Mouse (Mus musculus): ENCODE data around the gene Nucb2. TPM values are rescaled to one million over a fixed set of nuclear protein-coding genes. Genes with fewer than 3 reads are reported as not detected.

The Nucb2 gene
- polyA plus RNA-seq, 1 experiment from 2014 or later, result 13.3 TPM

DNA sequence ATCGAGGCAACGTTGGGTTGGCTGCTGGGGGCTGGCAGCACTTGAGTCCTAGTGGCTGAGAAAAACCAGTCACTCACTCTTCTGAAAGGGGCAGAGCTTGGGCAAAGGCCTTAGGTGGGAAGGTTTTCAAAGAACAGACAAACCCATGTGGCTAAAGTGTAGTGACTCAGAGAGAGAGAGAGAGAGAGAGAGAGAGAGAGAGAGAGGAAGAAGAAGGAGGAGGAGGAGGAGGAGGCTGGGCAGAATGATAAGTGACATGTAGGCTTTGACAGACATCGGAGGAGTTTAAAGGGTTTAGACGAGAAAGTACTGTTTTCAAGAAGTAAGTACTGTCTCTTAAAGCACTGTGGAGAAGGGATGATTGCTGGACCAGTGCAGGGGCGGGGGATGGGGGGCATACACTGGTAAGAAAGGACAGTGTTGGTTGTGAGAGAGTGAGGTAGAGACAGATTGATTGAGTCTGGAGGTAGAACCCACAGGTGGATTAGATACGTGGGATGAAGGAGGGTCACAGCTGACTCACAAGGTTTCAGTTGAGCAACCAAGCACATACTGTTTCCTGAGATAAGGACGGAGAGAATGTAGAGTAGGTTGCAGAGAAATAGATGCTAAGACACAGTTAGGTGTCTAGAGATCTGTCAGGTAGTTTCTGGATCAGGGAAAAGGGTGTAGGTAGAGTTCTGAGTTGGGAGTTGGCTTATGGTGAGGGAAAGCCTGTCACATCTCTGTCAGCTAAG lies 10.7 kb upstream of the Nucb2 start:
- Histone ChIP-seq H3K27me3 (no peaks in the 10 kb centered on the region), H3K36me3 (no peaks in the 10 kb centered on the region), H3K9me3 (no peaks in the 10 kb centered on the region), H3K4me2 (replicated peaks) (no peak overlapping the region), H3K9ac (no peak overlapping the region), H3K27ac (no peak overlapping the region), H3K4me1 (no peaks in the 10 kb centered on the region), H3K4me3 (no peak overlapping the region)
- ATAC-seq (ENCODE audit: insufficient number of reproducible peaks, insufficient read depth, low FRiP score, low TSS enrichment), result no peak
- WGBS, result 89% methylated on average over 7 of the region's 7 CpGs

DNA sequence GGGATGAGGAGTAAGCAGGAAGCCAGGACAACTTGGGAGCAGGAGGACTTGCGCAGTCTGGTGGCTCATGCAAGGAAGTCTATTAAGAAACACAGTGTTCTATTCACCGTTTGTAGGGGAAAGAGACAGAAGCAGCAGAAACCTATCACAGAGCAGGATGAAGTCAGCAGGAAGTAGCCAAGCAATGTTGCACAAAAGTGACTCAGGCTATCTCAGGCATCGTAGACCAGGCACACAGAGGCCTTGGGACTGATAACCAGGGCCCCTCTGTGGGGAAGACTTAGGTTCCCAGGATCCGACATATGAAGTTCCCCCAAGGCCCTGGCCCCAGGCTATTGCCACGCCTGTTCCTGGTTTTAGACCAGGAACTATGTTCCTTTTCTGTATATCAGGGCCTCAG lies 9.6 kb upstream of the Nucb2 start:
- Histone ChIP-seq H3K27ac (no peak overlapping the region), H3K27me3 (no peaks in the 10 kb centered on the region), H3K4me1 (no peaks in the 10 kb centered on the region), H3K36me3 (no peaks in the 10 kb centered on the region), H3K9me3 (no peaks in the 10 kb centered on the region), H3K4me2 (replicated peaks) (no peak overlapping the region), H3K9ac (no peak overlapping the region), H3K4me3 (no peak overlapping the region)
- 74% methylated on average over 5 of the region's 5 CpGs for WGBS
- ATAC-seq (ENCODE audit: insufficient number of reproducible peaks, insufficient read depth, low FRiP score, low TSS enrichment), result no peak

DNA sequence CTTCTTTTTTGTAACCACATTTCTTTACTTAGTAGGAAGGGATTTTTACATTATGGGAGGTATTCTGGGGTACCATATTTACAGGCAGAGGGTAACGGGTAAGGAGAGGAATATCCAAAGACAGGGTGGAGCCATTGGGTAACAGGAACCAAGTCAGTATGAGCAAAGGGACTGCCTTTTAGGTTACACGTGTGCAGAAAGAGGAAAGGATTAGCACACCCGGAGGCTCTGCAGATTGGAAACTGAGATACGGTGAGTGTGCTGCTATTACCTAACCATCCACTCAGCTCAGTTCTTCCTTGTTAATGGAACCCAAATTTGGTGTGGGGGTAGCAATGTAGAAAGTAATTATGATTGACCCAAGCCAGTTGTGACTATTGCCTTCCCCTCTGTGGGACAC lies 7.4 kb upstream of the Nucb2 start:
- no peak for ATAC-seq (ENCODE audit: insufficient number of reproducible peaks, insufficient read depth, low FRiP score, low TSS enrichment)
- no peak overlapping the region for H3K27ac ChIP-seq
- no peak overlapping the region for H3K9ac ChIP-seq
- H3K36me3 ChIP-seq, result no peaks in the 10 kb centered on the region
- 90% methylated on average over 4 of the region's 4 CpGs for WGBS
- no peak overlapping the region for H3K4me2 ChIP-seq (replicated peaks)
- H3K4me1 ChIP-seq, result no peaks in the 10 kb centered on the region
- no peaks in the 10 kb centered on the region for H3K27me3 ChIP-seq
- no peaks in the 10 kb centered on the region for H3K9me3 ChIP-seq
- no peak overlapping the region for H3K4me3 ChIP-seq

GRCm38 (mm10) chr7:116504818-116505170 lies 625 bp downstream of the Nucb2 start:
- Histone ChIP-seq H3K4me1 (0 out of 2 replicates have a peak, but pooled peaks cover 7% of the 10 kb centered on the region), H3K27ac (no peak overlapping the region), H3K27me3 (no peaks in the 10 kb centered on the region), H3K36me3 (no peaks in the 10 kb centered on the region), H3K4me3 (peak overlapping the region; percentile 74), H3K9me3 (no peaks in the 10 kb centered on the region), H3K4me2 (replicated peaks) (peak overlapping the region; percentile 87), H3K9ac (peak overlapping the region; percentile 72)
- no peak for ATAC-seq (ENCODE audit: insufficient number of reproducible peaks, insufficient read depth, low FRiP score, low TSS enrichment)
- 5% methylated on average over 6 of the region's 6 CpGs for WGBS

GRCm38 (mm10) chr7:116514030-116514429 lies 9.9 kb downstream of the Nucb2 start:
- no peaks in the 10 kb centered on the region for H3K36me3 ChIP-seq
- no peak overlapping the region for H3K9ac ChIP-seq
- H3K9me3 ChIP-seq, result no peaks in the 10 kb centered on the region
- no peaks in the 10 kb centered on the region for H3K4me1 ChIP-seq
- no peaks in the 10 kb centered on the region for H3K27me3 ChIP-seq
- WGBS, result 79% methylated on average over 5 of the region's 5 CpGs
- H3K4me2 ChIP-seq (replicated peaks), result no peak overlapping the region
- ATAC-seq (ENCODE audit: insufficient number of reproducible peaks, insufficient read depth, low FRiP score, low TSS enrichment), result no peak
- H3K4me3 ChIP-seq, result no peak overlapping the region
- no peak overlapping the region for H3K27ac ChIP-seq

- peak; percentile 45; the same call in 1 of the 2 replicates for ATAC-seq (ENCODE audit: insufficient number of reproducible peaks, insufficient read depth, low FRiP score, low TSS enrichment)
- H3K27me3 ChIP-seq, result no peaks in the 10 kb centered on the region
- H3K4me2 ChIP-seq (replicated peaks), result no peak overlapping the region
- WGBS, result 73% methylated on average over 9 of the region's 9 CpGs
- H3K27ac ChIP-seq, result no peak overlapping the region
- no peaks in the 10 kb centered on the region for H3K4me1 ChIP-seq
- no peak overlapping the region for H3K4me3 ChIP-seq
- H3K36me3 ChIP-seq, result no peaks in the 10 kb centered on the region
- H3K9me3 ChIP-seq, result no peaks in the 10 kb centered on the region
- no peak overlapping the region for H3K9ac ChIP-seq
Measured at GRCm38 (mm10) chr7:116514546-116514945, 10.4 kb downstream of the Nucb2 start.

- ATAC-seq (ENCODE audit: insufficient number of reproducible peaks, insufficient read depth, low FRiP score, low TSS enrichment), result no peak
- Histone ChIP-seq H3K9ac (no peak overlapping the region), H3K4me2 (replicated peaks) (no peak overlapping the region), H3K27me3 (no peaks in the 10 kb centered on the region), H3K36me3 (no peaks in the 10 kb centered on the region), H3K27ac (no peak overlapping the region), H3K4me3 (no peak overlapping the region), H3K4me1 (no peaks in the 10 kb centered on the region), H3K9me3 (no peaks in the 10 kb centered on the region)
- 88% methylated on average over 7 of the region's 7 CpGs for WGBS
Measured at GRCm38 (mm10) chr7:116515059-116515458, 10.9 kb downstream of the Nucb2 start.

DNA sequence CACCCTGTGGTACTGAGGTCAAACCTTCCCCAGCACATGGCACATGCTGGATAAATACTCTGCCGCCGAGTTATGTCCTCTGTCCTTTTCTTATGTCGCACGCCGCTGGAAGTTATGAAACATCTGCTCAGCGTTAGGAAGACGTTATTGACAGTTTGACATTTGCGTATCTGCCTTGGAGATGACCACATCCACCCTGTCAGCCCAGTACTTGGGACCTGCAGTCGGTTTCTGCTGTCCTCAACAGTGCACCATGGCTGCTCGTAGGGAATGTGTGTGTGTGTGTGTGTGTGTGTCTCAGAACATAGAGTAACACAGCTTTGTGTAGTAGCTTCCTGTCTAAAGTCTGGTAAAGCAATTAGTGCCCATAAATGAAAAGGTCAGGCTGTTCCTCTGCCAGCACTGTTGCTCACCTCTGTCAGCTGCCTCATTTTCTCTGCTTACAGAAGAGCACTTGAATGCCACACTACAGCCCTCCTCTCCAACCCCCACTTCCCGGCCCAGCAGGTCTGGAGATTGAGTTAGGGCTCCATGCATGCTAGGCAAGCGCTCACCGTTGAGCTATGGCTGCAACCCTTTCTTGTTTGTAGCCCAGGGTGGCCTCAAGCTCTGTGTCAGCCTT lies 11.5 kb downstream of the Nucb2 start:
- Histone ChIP-seq H3K27me3 (no peaks in the 10 kb centered on the region), H3K4me3 (no peak overlapping the region), H3K9ac (no peak overlapping the region), H3K36me3 (no peaks in the 10 kb centered on the region), H3K4me1 (no peaks in the 10 kb centered on the region), H3K27ac (no peak overlapping the region), H3K9me3 (no peaks in the 10 kb centered on the region), H3K4me2 (replicated peaks) (no peak overlapping the region)
- no peak for ATAC-seq (ENCODE audit: insufficient number of reproducible peaks, insufficient read depth, low FRiP score, low TSS enrichment)
- 67% methylated on average over 13 of the region's 13 CpGs for WGBS

GRCm38 (mm10) chr7:116517240-116517639 lies 13.1 kb downstream of the Nucb2 start:
- ATAC-seq (ENCODE audit: insufficient number of reproducible peaks, insufficient read depth, low FRiP score, low TSS enrichment), result no peak
- Histone ChIP-seq H3K4me2 (replicated peaks) (no peak overlapping the region), H3K9me3 (no peaks in the 10 kb centered on the region), H3K9ac (no peak overlapping the region), H3K4me1 (no peaks in the 10 kb centered on the region), H3K27me3 (no peaks in the 10 kb centered on the region), H3K27ac (no peak overlapping the region), H3K4me3 (no peak overlapping the region), H3K36me3 (no peaks in the 10 kb centered on the region)
- WGBS, result 54% methylated on average over 5 of the region's 5 CpGs

GRCm38 (mm10) chr7:116518155-116518554 lies 14.0 kb downstream of the Nucb2 start:
- no peak overlapping the region for H3K4me3 ChIP-seq
- no peaks in the 10 kb centered on the region for H3K4me1 ChIP-seq
- H3K9me3 ChIP-seq, result no peaks in the 10 kb centered on the region
- H3K27ac ChIP-seq, result no peak overlapping the region
- no peak overlapping the region for H3K9ac ChIP-seq
- 89% methylated on average over 5 of the region's 5 CpGs for WGBS
- H3K4me2 ChIP-seq (replicated peaks), result no peak overlapping the region
- no peak for ATAC-seq (ENCODE audit: insufficient number of reproducible peaks, insufficient read depth, low FRiP score, low TSS enrichment)
- no peaks in the 10 kb centered on the region for H3K27me3 ChIP-seq
- peaks cover 6% of the 10 kb centered on the region for H3K36me3 ChIP-seq

GRCm38 (mm10) chr7:116519805-116520204 lies 15.6 kb downstream of the Nucb2 start:
- Histone ChIP-seq H3K36me3 (peaks cover 16% of the 10 kb centered on the region), H3K27ac (no peak overlapping the region), H3K9me3 (no peaks in the 10 kb centered on the region), H3K9ac (no peak overlapping the region), H3K27me3 (no peaks in the 10 kb centered on the region), H3K4me3 (no peak overlapping the region), H3K4me2 (replicated peaks) (no peak overlapping the region), H3K4me1 (no peaks in the 10 kb centered on the region)
- no peak for ATAC-seq (ENCODE audit: insufficient number of reproducible peaks, insufficient read depth, low FRiP score, low TSS enrichment)
- 50% methylated on average over 3 of the region's 3 CpGs for WGBS

DNA sequence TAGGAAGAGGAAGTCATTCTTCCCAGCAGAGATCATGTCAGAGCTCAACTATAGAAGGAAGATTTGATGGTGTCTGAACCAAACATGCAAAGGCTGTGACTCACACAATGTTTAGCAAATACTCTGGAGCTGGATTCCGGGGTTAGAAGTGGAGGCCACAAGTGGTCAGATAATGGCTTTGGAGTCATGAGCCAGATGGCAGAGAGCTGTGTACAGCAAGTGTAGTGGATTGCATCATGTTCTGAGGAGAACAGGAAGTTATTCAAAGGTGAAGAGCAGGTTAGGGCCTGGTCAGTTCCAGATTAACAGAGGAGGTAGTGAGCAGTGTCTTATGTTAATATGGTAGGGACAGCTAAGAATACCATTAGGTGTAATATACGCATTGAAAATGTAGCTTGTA lies 20.4 kb downstream of the Nucb2 start:
- Histone ChIP-seq H3K9me3 (no peaks in the 10 kb centered on the region), H3K27ac (no peak overlapping the region), H3K4me3 (no peak overlapping the region), H3K36me3 (peaks cover 33% of the 10 kb centered on the region), H3K4me1 (no peaks in the 10 kb centered on the region), H3K27me3 (no peaks in the 10 kb centered on the region), H3K4me2 (replicated peaks) (no peak overlapping the region), H3K9ac (no peak overlapping the region)
- 90% methylated on average over 2 of the region's 2 CpGs for WGBS
- no peak for ATAC-seq (ENCODE audit: insufficient number of reproducible peaks, insufficient read depth, low FRiP score, low TSS enrichment)

Measured in embryonic facial prominence, embryonic 12.5 days (tissue).